Mouse (Mus musculus): ENCODE results near the gene Emb. TPM values are rescaled to one million over a fixed set of nuclear protein-coding genes. Genes with fewer than 3 reads are reported as not detected.
A peak's percentile ranks its signal among the peaks of the same experiment; 100 is the strongest.

Gene Emb
- total RNA-seq, 2 experiments from 2014 or later: 22.0 to 32.3 TPM

- no peak for DNase-seq (ENCODE audit: low spot score in 2 of 2)
Observed at GRCm38 (mm10) chr13:117219871-117220500, 11.7 kb downstream of the Emb start.

DNA sequence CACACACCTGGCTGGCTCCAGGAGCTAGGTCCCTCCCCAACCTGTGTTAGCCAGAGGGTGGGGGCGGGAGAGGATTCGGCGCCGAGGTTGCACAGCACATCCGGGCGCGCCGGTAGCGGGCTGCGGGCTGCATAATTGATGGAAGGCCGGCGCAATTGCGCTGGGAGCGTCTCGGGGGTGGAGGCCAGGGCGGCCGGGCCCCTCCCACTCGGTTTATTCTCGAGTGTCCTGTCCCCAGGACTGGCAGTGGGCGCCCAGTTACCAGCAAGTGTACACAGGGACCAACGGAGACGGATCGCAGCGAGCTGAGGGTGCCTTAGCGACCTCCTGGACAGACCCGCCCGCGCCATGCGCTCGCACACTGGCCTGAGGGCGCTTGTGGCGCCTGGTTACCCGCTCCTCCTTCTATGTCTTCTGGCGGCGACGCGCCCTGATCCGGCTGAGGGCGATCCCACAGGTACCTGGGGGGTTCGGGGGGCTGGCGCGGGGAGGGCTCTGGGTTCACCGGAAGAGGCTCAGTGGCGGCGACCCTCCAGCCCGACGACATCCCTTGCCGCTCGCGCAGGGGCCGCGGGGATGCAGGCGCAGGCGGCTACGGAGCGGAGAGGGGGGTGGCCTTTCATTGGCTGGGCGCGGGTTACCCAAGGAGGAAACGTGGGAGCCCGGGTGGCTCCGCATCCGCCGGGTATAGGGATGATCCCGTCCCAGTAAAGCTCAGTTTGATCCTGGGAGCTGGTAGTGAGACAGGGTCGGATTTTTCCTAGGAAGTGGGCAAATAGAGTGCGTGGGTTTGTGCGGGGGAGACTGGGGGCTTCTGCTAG, 12.4 kb downstream of the Emb start, which contains the start of gene Gm17509:
Gm17509 (minus strand) TSS at position 575 of the 821 bp plus-strand sequence.
- DNase-seq (ENCODE audit: low spot score in 2 of 2): peak; percentile 41 to 45

GRCm38 (mm10) chr13:117223125-117223524, 14.8 kb downstream of the Emb start:
- DNase-seq (ENCODE audit: low spot score in 2 of 2): no peak

DNA sequence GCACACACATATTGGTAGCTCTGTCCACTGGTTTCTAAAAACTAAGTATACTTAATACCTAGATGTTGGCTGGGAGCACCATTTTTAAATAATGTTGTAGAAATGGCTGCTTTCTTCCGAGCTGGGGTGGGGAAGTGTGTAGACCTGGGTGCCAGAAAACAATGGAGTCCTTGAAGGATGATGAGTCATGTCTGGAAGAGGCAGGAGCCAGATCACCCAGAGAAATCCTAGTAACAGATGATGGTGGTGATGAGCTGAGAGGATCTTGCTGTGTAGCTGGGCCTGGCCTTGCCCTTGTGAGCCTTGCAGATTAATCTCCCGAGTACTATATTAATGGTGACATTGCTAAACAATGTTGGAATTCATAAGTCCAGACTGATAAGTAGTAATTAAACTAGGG, 16.6 kb downstream of the Emb start:
- DNase-seq (ENCODE audit: low spot score in 2 of 2): no peak

DNA sequence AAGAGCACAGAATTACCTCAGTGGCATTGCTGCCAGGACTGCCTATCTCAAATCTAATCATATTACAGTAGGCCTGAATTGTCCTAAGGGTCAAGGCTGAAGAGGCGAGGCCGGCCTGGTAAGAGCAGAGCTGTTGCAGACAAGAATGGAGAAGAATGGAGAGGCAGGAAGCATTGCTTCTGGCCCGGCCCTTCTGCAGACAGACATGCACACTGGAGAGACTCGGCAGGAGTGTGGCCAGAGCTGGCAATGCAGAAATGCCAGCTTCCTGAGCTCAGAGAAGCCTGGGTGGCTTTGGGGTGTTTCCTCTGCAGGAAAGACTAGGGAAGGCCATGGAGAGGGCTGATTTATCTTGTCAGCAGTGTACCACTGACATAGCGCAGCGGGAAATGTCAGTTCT, 17.2 kb downstream of the Emb start:
- no peak for DNase-seq (ENCODE audit: low spot score in 2 of 2)

- DNase-seq (ENCODE audit: low spot score in 2 of 2): no peak
Observed at GRCm38 (mm10) chr13:117230371-117231110, 22.2 kb downstream of the Emb start.

DNA sequence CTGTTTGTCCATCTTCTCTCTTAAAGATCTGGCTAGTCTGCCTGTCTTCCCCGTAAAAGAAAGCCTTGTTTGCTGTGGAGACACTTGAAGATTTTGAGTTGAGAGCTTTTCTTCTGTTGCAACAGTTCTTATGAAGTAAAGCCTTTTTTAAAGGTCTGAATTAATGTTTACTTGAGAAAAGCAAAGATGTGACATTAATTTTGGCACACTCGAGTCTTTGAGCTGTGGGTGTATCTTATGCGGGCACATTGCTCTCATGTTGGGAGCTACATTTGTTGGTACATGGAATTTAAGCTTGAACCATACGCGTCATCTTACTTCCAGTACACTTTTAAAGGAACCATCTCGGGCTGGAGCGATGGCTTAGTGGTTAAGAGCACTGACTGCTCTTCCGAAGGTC, 25.5 kb downstream of the Emb start:
- DNase-seq (ENCODE audit: low spot score in 2 of 2): no peak

- DNase-seq (ENCODE audit: low spot score in 2 of 2): no peak
Observed at GRCm38 (mm10) chr13:117234486-117234885, 26.1 kb downstream of the Emb start.

- no peak for DNase-seq (ENCODE audit: low spot score in 2 of 2)
Observed at GRCm38 (mm10) chr13:117235530-117236212, 27.3 kb downstream of the Emb start.

GRCm38 (mm10) chr13:117237111-117237510, 28.8 kb downstream of the Emb start:
- no peak for DNase-seq (ENCODE audit: low spot score in 2 of 2)

DNA sequence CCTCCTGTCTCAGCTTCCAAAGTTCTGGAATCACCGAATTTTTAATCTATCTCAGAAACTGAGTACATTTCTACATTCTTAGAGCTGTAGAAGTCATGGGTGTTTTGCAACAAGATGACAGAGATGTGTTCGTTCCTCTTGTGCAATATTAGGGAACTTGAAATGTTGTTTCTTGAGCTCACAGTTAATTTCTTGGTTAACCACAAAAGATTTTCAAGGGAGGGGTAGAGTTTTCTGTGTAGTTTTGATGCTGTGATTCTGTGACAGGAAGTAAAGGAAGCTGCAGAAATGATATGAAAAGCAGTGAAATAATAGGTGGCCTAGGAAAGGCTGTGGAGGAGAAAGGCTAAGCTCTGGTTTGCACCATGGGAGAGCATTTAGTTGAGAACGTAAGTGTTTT, 33.7 kb downstream of the Emb start:
- no peak for DNase-seq (ENCODE audit: low spot score in 2 of 2)

GRCm38 (mm10) chr13:117242621-117243020, 34.3 kb downstream of the Emb start:
- DNase-seq (ENCODE audit: low spot score in 2 of 2): no peak

- DNase-seq (ENCODE audit: low spot score in 2 of 2): no peak
Observed at GRCm38 (mm10) chr13:117260704-117261103, 52.4 kb downstream of the Emb start.

DNA sequence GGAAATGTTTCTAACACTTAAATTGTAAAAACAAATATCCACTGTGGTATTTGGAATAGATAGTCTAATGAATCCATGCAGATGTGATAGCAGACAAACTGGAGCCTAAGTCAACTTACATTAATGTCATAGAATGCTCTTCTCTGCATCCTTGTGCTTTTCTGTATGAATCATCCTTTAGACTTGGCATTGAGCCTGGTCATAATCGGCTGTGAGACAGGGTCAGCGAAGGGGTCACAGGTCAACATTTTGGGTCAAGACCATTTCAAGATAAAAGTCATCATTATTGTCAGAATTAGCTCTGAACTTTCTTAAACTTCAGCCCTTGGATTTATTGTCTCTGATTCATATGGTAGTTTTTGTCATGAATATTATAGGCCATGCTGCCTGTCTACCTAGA, 57.8 kb downstream of the Emb start:
- peak in 1 of 2 experiments; percentile 33 for DNase-seq (ENCODE audit: low spot score in 2 of 2)

GRCm38 (mm10) chr13:117267963-117268362, 59.6 kb downstream of the Emb start:
- no peak for DNase-seq (ENCODE audit: low spot score in 2 of 2)

- DNase-seq (ENCODE audit: low spot score in 2 of 2): no peak
Observed at GRCm38 (mm10) chr13:117284036-117284435, 75.7 kb downstream of the Emb start.

- no peak for DNase-seq (ENCODE audit: low spot score in 2 of 2)
Observed at GRCm38 (mm10) chr13:117286939-117287338, 78.6 kb downstream of the Emb start.

GRCm38 (mm10) chr13:117287400-117287799, 79.1 kb downstream of the Emb start:
- no peak for DNase-seq (ENCODE audit: low spot score in 2 of 2)

- peak; percentile 60 to 63 for DNase-seq (ENCODE audit: low spot score in 2 of 2)
Observed at GRCm38 (mm10) chr13:117289494-117290270, 81.3 kb downstream of the Emb start.

GRCm38 (mm10) chr13:117311446-117312225, 103.3 kb downstream of the Emb start:
- peak; percentile 66 to 73 for DNase-seq (ENCODE audit: low spot score in 2 of 2)

Data from adrenal gland, adult 18-20 months (tissue).